Mouse (Mus musculus) liver, adult 2 months (tissue): Measurements from ENCODE around the gene Rps6kb1.

ENCODE experiments used
- CTCF ChIP-seq: fragments of 200-500 bp; IDR thresholded peaks from 2 replicates; pipeline ENCODE4 v1.5.1; 2011; ENCODE audit warnings: low read depth, low read length, control low read depth
- POLR2A ChIP-seq: fragments of 200-500 bp; IDR thresholded peaks from 2 replicates; pipeline ENCODE4 v1.6.1; 2011; ENCODE audit warnings: low read length, control low read depth; ENCODE audit not compliant: insufficient read depth; ENCODE audit errors: extremely low read depth

DNA sequence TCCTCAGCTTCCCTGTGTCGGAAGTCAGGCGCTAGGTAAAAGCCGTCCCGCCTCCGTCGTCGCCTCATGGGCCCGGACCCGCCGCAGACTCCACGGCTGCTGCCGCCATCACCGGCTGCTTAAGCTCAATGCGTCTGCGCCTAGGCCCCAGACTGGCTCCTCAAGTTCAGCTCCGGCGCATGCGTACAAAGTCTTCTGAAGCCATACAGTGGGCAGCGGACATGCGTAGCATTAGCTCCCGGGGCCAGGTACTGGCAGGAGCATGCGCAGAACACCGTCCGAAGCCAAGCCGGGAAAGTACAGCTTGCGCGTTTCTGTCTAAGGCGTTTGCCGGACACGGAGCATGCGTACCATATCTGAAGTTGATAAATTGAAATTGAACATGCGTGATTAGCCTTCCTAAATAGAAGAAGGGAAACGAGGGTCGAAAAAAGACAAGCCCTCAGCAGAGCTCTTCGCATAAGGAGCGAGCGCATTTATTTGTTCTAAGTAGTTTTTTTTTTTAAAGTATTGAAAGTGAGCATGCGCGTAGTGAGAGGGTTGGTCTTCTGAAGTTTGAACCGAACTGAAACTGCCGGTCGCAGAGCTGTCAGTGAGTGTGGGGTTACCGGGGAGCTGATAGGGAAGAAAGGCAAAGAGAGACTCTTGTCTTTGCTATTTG, at the start of gene Rps6kb1, which contains the start of gene Tubd1:
- TF ChIP-seq CTCF (no peak), POLR2A (peak; percentile 94)
